Mouse (Mus musculus): Measurements from ENCODE around the gene Hoxd8.
A peak's percentile ranks its signal among the peaks of the same experiment; 100 is the strongest.

Hoxd8 gene

DNA sequence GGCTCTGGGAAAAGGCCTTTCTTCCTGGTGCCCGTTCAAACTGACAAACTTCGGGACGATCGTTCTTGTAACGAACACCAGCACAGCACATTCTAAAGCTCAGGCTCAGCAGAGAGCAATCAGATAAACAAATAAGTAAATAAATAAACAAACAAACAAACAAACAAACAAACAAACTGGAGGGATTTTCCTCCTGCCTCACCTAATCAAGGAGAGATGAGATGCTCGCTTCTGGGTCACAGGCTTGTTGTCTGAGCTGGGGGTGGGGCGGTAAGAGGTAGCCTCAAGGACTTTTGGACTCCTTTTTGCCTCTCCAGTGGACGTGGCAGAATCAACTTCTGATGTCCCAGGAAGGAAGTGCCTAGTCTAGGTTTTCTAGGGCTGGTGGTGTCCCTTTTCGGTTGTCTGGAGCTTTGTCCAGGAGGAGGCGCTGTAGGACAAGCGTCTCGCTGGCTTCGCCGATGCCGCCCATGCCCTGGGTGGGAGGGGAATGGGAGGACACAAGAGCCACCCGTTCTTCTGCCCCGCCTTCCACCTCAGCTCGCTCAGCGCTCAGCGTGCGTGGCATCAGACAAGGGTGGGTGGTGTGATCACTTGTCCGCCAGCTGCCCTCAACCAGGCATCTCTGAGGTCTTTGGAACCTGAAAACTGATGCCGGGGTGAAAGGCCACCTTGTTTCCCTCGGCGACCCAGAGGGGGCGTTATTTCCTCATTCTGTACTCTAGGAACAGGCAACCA, 11.3 kb downstream of the Hoxd8 start:
- peak in 1 of 2 experiments; percentile 58 for DNase-seq

- DNase-seq: no peak
Measured at GRCm38 (mm10) chr2:74720384-74720783, 16.0 kb downstream of the Hoxd8 start.

DNA sequence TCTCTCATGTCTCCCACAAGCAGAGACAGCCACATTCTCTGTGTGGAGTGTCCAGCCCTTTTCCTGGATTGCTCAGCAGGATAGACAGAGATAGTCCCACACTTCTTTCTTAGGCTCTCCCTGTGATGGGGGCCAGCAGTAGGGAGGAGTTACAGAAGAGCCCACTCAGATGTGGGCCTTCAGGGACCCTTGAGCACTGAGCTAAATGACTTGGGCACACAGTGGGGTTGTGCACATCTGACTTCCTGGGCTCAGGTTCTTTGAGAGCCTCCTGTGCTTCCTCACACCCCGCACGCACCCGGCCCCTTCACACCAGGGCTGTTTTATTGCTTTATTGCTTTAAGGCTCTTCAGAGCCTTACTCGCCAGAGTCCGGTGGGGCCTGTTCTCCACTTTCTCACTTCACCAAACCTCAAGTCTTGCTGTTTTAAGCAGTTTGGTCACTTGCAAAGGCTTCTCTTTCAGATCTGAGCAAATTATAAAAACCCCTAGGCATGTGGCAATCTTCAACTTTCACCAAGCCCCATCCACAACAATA, 16.6 kb downstream of the Hoxd8 start:
- DNase-seq: no peak

DNA sequence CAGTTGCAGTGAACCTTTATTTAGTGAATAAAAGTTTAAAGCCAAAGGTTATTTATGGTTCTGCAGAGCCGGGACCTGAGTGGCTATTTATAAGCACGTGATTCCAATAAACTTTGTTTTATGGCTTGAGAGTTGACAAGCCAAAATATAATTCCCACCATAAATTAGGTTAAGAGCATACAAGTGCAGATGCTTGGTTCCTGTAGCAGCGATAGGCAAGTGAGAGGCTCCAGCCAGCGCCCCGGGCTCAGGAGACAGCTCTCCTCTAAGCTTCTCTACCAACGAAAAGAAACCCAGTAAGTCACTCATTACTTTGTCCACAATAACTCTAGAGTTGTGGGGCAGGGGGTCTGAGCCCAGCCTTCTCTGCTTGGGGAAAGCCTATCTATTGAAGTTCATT, 17.5 kb downstream of the Hoxd8 start:
- DNase-seq: no peak

DNA sequence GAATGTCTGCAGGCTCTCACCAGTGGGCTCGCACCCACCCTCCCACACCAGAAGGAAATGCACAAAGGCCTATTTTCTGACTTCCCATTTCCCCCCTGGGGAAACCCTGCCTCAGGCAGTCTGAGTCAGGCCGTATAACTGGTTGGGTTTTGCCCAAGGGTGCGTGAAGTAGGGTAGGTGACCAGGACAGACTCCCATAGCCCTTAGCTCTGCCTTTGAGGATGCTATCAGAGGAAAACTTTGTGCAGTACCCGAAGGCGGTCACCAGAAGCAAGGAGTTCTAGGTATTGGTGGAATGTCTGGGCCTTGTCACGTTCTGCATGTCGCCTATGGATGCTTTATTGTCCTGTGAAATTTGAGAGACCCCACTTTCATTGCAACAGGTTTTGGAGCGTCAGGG, 18.5 kb downstream of the Hoxd8 start:
- no peak for DNase-seq

GRCm38 (mm10) chr2:74724244-74725015, 20.0 kb downstream of the Hoxd8 start:
- DNase-seq: no peak

DNA sequence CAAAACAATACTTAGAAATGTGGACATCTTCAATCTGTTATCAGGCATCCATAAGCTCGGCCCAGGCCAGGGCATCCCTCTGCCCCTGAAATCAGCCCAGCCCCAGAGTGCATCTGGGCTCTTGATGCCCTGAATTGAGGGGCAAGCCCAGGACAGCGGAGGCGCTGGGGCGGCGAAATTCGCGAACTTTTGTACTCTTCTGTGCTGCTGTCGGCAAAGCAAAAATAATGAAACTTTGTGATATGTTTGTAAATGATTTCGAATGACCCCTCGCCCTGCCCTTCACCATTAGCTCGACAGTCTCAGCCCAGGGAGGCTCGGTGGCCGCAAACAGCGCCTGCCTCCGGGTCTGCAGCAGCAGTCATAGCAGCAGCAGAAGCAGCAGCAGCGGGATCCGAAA, 20.8 kb downstream of the Hoxd8 start:
- no peak for DNase-seq

DNA sequence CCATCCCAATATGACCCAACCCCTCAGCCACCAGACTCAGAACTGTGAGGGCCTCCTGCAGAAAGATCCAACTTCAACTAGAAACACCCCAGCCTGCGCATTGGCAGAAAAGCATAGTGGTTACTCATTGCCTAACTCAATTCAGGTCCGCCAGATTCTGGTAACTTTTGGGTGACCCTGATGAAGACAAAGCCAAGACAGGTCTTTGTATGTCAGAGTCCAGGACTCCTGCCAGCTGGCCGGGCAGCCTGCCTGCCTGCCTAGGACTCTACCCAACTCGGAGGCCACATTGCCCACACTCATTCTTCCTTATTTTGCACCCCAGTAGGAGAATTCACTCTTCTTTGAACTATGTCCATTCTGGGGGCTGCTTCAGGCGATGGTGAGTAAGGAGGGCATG, 22.1 kb downstream of the Hoxd8 start, which contains the start of gene Gm28230:
Gene Gm28230 (plus strand): TSS at position 178 of the 400 bp plus-strand sequence.
- DNase-seq: no peak

DNA sequence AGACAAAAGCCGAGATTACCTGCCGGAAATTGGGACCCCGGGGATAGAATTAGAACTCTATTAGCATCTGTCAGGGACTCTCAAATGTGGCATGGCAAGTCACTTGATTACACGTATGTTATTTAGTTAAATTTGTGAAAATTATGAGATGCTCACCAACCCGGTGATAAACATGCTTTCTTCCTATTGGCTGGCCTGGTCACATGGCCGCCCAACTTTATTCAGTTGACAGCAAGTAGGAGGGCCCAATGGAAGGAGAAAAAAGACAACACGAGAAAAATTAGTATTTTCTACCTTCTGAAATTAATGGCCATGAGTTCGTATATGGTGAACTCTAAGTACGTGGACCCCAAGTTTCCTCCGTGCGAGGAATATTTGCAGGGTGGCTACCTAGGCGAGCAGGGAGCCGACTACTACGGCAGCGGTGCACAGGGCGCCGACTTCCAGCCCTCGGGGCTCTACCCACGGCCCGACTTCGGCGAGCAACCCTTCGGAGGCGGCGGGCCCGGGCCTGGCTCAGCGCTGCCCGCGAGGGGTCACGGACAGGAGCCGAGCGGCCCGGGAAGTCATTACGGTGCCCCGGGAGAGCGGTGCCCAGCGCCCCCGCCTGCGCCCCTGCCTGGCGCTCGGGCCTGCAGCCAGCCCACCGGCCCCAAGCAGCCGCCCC, 22.7 kb downstream of the Hoxd8 start:
- DNase-seq: no peak

DNA sequence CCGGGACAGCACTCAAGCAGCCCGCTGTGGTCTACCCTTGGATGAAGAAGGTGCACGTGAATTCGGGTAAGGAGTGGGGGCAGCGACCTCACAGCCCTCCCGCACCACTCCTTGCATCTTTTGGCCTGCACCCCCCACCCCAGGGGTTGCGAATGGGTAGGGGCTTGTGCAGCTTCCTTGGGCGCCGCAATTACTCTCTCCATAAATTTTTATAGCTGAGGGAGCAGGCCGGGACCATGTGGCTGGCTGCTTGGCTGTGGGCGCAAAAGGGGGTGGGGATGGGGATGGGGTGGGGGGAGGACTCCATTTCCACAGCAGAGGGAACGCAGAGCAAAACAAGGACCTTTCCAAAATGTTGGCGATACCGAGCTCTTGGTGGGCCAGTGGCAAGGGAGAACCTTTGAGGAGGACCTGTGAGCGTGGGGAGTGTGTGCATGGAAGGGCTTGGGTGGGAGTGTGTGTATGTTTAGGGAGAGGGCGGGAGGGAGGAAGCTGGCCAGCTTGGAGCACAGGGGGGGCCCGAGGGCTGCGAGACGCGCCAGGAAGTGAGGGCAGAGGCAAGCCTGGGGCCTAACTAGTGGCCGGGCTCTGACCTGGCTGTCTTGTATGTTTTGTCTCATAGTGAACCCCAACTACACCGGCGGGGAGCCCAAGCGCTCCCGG, 23.4 kb downstream of the Hoxd8 start:
- no peak for DNase-seq

- DNase-seq: no peak
Measured at GRCm38 (mm10) chr2:74728303-74728680, 23.9 kb downstream of the Hoxd8 start.

- DNase-seq: no peak
Measured at GRCm38 (mm10) chr2:74730331-74730730, 25.9 kb downstream of the Hoxd8 start.

DNA sequence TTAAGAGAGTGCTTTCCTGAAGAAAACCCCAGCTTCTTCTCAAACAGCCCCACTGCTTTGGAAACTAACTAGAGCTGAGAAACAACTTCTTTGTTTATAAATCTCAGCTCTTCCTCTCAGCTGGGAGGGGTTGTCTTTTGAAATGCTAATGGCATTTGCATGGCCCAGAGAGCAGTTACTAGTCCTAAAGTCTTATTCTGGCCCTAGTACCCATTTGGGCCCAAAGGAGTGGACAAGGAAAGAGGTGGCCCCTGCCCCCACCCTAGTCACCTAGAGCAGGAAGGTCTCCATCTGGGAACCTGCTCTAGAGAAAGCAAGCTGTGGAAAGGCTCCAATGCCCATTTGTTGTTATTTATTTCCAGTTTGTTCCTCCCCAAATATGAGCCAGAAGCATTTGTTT, 26.6 kb downstream of the Hoxd8 start:
- no peak for DNase-seq

DNA sequence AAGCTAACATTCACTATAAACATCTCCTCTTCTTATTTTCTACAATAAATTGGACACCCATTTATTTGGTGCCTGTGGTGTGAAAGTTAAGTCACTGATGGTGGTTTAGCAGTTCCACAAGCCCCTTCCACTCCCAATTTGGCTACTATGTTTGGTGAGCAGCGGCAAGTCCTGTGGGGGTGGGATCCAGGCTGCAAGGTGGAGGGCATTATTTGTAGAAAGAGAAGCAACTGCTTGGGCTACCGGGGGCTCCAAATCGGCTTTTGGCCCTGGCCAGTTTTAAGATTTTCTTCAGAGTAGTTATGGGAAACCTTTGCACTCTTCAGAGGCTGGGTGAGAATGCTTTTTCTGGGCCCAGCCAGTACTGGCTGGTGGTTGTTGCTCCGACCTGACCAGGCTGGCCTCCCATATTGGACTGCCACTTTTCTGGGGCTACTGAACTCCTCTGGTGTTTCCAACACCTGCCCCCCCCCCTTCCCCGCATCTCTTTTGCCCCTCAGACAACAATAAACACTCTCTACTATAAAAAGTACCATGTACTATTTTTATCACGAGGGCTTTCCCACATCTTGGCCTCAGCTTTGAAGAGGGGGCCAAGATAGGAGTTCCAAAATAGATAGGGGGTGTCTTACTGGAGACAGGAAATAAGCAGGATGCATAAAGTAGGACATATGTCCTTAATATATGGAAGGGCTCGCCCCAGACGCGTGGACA, 27.5 kb downstream of the Hoxd8 start:
- DNase-seq: no peak

DNA sequence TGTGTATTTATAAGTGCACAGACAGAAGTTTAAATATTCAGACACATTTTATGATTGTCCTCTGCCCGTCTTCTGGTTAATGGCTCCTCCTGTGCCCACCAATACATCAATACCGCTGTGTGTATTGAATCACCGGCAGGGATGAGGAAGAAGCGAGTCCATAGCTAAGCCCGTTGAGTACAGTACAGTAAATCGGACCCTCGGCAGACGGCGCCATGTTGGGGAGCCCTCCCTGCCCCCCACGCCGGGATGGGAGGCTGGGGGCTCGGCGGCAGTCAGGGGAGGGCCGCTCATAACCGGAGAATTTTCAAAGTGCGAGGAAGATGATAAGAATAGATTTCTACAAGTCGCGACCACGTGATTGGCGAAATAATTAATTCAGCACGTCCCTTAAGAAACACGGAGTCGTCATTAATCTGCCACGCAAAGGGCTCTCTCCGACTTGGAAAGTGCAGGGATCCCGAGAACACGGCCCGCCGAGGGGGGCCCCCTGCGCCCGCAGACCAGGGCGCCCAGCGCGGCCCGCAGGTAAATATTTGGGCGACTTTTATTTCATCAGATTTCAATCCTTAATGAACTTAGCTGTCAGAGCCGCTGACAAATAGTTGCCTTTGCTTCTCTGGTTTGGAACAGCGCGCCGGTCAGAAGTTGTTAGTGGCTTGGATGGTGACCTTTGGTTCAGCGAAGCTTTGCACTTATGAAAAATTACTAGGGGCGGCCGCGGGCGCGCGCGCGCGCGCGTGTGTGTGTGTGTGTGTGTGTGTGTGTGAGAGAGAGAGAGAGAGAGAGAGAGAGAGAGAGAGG, 28.3 kb downstream of the Hoxd8 start:
- no peak for DNase-seq

- no peak for DNase-seq
Measured at GRCm38 (mm10) chr2:74733317-74733661, 28.9 kb downstream of the Hoxd8 start.

GRCm38 (mm10) chr2:74733765-74734164, 29.4 kb downstream of the Hoxd8 start:
- DNase-seq: no peak

DNA sequence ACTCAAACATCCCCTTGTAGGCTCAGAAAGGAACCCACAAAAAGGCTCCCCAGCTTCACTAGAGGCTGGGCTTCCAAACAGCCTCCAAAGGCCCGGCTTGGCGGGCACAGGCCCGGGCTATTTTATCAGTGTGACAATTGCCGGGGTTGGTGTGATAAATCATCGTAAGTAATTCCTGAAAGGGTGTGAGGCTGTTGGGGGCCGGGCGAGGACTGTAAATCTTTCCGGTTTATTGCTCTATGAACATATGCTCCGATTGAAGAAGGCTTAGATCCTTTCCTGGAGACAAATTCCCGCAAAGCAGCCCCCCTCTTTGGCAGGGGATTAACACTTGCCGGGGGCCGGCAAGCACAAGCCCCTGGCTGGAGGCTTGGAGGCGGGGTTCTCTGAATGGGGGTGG, 30.0 kb downstream of the Hoxd8 start:
- no peak for DNase-seq

GRCm38 (mm10) chr2:74734996-74735811, 30.8 kb downstream of the Hoxd8 start:
- DNase-seq: no peak

DNA sequence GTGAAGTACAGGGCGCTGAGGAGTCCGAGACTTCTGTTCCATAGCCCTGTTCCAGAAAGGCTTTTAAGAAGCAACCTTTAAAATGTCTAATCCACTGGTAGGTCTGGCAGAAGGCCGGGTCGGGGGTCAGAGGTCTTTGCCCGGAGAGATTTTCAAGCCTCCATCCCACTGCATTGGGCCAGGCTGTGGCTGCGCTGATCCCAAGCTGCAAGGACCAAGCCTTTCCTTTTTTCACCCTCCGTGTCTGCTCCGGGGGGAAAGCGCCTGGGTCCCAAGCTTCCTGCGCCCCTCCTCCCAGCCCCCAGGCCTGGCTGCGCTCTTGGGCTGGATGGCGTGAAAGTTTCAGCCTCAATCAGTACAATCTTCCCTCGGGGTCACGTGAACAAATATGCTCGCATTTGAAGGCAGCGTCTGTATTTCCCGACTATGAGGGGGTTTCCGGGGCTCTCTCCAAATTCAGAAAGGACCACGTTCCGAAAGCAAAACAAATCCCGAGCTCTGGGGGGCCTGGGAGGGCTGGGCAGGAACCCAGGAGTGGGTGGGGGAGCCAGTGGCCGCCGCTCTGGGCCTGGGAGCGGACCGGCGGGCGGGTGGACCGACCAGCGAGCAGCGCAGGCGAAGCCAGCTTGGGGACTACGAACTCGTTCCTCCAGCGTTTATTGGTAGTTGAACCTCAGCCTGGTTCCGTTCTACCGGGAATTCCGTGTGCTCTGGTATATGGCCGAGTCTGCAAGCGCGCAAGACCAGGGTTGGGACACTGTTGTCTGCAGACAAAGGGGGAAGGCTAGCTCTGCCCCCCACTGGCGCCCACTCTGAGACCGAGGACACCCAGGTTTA, 31.7 kb downstream of the Hoxd8 start:
- no peak for DNase-seq
